Mouse (Mus musculus): ENCODE measurements around the gene Cfap157. TPM values are rescaled to one million over a fixed set of nuclear protein-coding genes. Genes with fewer than 3 reads are reported as not detected.

The Cfap157 gene
- polyA plus RNA-seq, 1 experiment from 2014 or later = 1.2 TPM

- Histone ChIP-seq H3K4me2 (ENCODE audit: low read depth, low read length) (no peak overlapping the region), H3K4me3 (ENCODE audit: low read length) (no peak overlapping the region), H3K4me1 (ENCODE audit: control insufficient read depth, insufficient read depth, low read length) (peaks cover 45% of the 10 kb centered on the region), H3K27me3 (replicated peaks; ENCODE audit: control insufficient read depth, insufficient read depth, low read length) (no peaks in the 10 kb centered on the region), H3K27ac (ENCODE audit: low read length) (no peak overlapping the region), H3K36me3 (ENCODE audit: control insufficient read depth, insufficient read depth, low read length) (0 out of 2 replicates have a peak, but pooled peaks cover under 1% of the 10 kb centered on the region), H3K9me3 (ENCODE audit: control insufficient read depth, low read length) (no peaks in the 10 kb centered on the region), H3K9ac (ENCODE audit: low read depth, low read length) (no peak overlapping the region)
- ATAC-seq = no peak
- WGBS = 78% methylated on average over 6 of the region's 6 CpGs
Measured at GRCm38 (mm10) chr2:32732695-32733094, 51.5 kb downstream of the Cfap157 start.

- Histone ChIP-seq H3K4me3 (ENCODE audit: low read length) (no peak overlapping the region), H3K9ac (ENCODE audit: low read depth, low read length) (no peak overlapping the region), H3K36me3 (ENCODE audit: control insufficient read depth, insufficient read depth, low read length) (no peaks in the 10 kb centered on the region), H3K9me3 (ENCODE audit: control insufficient read depth, low read length) (no peaks in the 10 kb centered on the region), H3K4me2 (ENCODE audit: low read depth, low read length) (no peak overlapping the region), H3K4me1 (ENCODE audit: control insufficient read depth, insufficient read depth, low read length) (peaks cover 41% of the 10 kb centered on the region), H3K27ac (ENCODE audit: low read length) (peak overlapping the region; percentile 76), H3K27me3 (replicated peaks; ENCODE audit: control insufficient read depth, insufficient read depth, low read length) (no peaks in the 10 kb centered on the region)
- 47% methylated on average over 4 of the region's 4 CpGs for WGBS
- no peak for ATAC-seq
Measured at GRCm38 (mm10) chr2:32731911-32732310, 52.3 kb downstream of the Cfap157 start.

- H3K4me2 ChIP-seq (ENCODE audit: low read depth, low read length) = peak overlapping the region; percentile 40
- peaks cover 33% of the 10 kb centered on the region for H3K4me1 ChIP-seq (ENCODE audit: control insufficient read depth, insufficient read depth, low read length)
- H3K9me3 ChIP-seq (ENCODE audit: control insufficient read depth, low read length) = no peaks in the 10 kb centered on the region
- peak overlapping the region; percentile 45 for H3K9ac ChIP-seq (ENCODE audit: low read depth, low read length)
- H3K36me3 ChIP-seq (ENCODE audit: control insufficient read depth, insufficient read depth, low read length) = no peaks in the 10 kb centered on the region
- ATAC-seq = no peak
- H3K4me3 ChIP-seq (ENCODE audit: low read length) = peak overlapping the region; percentile 8; the same call in 1 of the 2 replicates
- 32% methylated on average over 11 of the region's 11 CpGs for WGBS
- peak overlapping the region; percentile 76 for H3K27ac ChIP-seq (ENCODE audit: low read length)
- H3K27me3 ChIP-seq (replicated peaks; ENCODE audit: control insufficient read depth, insufficient read depth, low read length) = no peaks in the 10 kb centered on the region
Measured at GRCm38 (mm10) chr2:32730854-32731253, 53.4 kb downstream of the Cfap157 start.

GRCm38 (mm10) chr2:32729547-32729946 lies 54.7 kb downstream of the Cfap157 start:
- no peaks in the 10 kb centered on the region for H3K36me3 ChIP-seq (ENCODE audit: control insufficient read depth, insufficient read depth, low read length)
- no peaks in the 10 kb centered on the region for H3K9me3 ChIP-seq (ENCODE audit: control insufficient read depth, low read length)
- peak overlapping the region; percentile 76 for H3K27ac ChIP-seq (ENCODE audit: low read length)
- H3K9ac ChIP-seq (ENCODE audit: low read depth, low read length) = 0 out of 2 replicates have a peak overlapping the region, but pooled peaks have one; percentile 16
- peak overlapping the region; percentile 52; the same call in 1 of the 2 replicates for H3K4me2 ChIP-seq (ENCODE audit: low read depth, low read length)
- 66% methylated on average over 4 of the region's 4 CpGs for WGBS
- peak overlapping the region; percentile 6 for H3K4me3 ChIP-seq (ENCODE audit: low read length)
- ATAC-seq = no peak
- H3K27me3 ChIP-seq (replicated peaks; ENCODE audit: control insufficient read depth, insufficient read depth, low read length) = no peaks in the 10 kb centered on the region
- H3K4me1 ChIP-seq (ENCODE audit: control insufficient read depth, insufficient read depth, low read length) = peaks cover 31% of the 10 kb centered on the region

- Histone ChIP-seq H3K4me1 (ENCODE audit: control insufficient read depth, insufficient read depth, low read length) (peaks cover 27% of the 10 kb centered on the region), H3K4me2 (ENCODE audit: low read depth, low read length) (peak overlapping the region; percentile 52), H3K9me3 (ENCODE audit: control insufficient read depth, low read length) (no peaks in the 10 kb centered on the region), H3K9ac (ENCODE audit: low read depth, low read length) (peak overlapping the region; percentile 62), H3K4me3 (ENCODE audit: low read length) (peak overlapping the region; percentile 44), H3K27me3 (replicated peaks; ENCODE audit: control insufficient read depth, insufficient read depth, low read length) (no peaks in the 10 kb centered on the region), H3K36me3 (ENCODE audit: control insufficient read depth, insufficient read depth, low read length) (no peaks in the 10 kb centered on the region), H3K27ac (ENCODE audit: low read length) (peak overlapping the region; percentile 45; the same call in 1 of the 2 replicates)
- peak; percentile 14 for ATAC-seq
- 35% methylated on average over 7 of the region's 7 CpGs for WGBS
Measured at GRCm38 (mm10) chr2:32728463-32728862, 55.8 kb downstream of the Cfap157 start.

- WGBS = 0% methylated on average over 16 of the region's 16 CpGs
Measured at GRCm38 (mm10) chr2:32727435-32727834, 56.8 kb downstream of the Cfap157 start.

More at GRCm38 (mm10) chr2:32727435-32727834, 56.8 kb downstream of the Cfap157 start:
- Histone ChIP-seq H3K36me3 (ENCODE audit: control insufficient read depth, insufficient read depth, low read length) (no peaks in the 10 kb centered on the region), H3K4me3 (ENCODE audit: low read length) (peak overlapping the region; percentile 44), H3K27me3 (replicated peaks; ENCODE audit: control insufficient read depth, insufficient read depth, low read length) (no peaks in the 10 kb centered on the region), H3K4me1 (ENCODE audit: control insufficient read depth, insufficient read depth, low read length) (peaks cover 27% of the 10 kb centered on the region), H3K9ac (ENCODE audit: low read depth, low read length) (peak overlapping the region; percentile 62), H3K27ac (ENCODE audit: low read length) (no peak overlapping the region; the same call in 1 of the 2 replicates), H3K4me2 (ENCODE audit: low read depth, low read length) (peak overlapping the region; percentile 52), H3K9me3 (ENCODE audit: control insufficient read depth, low read length) (no peaks in the 10 kb centered on the region)
- peak; percentile 97 for ATAC-seq

Other genes starting within 250 kb of the Cfap157 start
- gene Fam102a, start 249.1 kb downstream of the Cfap157 start, polyA plus RNA-seq (2015; fragmentation: Nextera tagmentation; extraction: Ambion mirVana) = 7.6 and 9.4 TPM in 2 replicates
- gene Dpm2, start 213.6 kb downstream of the Cfap157 start, polyA plus RNA-seq (2015; fragmentation: Nextera tagmentation; extraction: Ambion mirVana) = 123 and 128 TPM in 2 replicates
- gene Pip5kl1, start 209.6 kb downstream of the Cfap157 start, polyA plus RNA-seq (2015; fragmentation: Nextera tagmentation; extraction: Ambion mirVana) = 0.33 and 0.34 TPM in 2 replicates
- not detected in 2 replicates for gene 9430097D07Rik, start 208.7 kb downstream of the Cfap157 start, polyA plus RNA-seq (2015; fragmentation: Nextera tagmentation; extraction: Ambion mirVana)
- gene St6galnac4, start 197.3 kb downstream of the Cfap157 start, polyA plus RNA-seq (2015; fragmentation: Nextera tagmentation; extraction: Ambion mirVana) = 14.7 and 16.5 TPM in 2 replicates
- 12.3 and 15.2 TPM in 2 replicates for gene St6galnac6, start 184.7 kb downstream of the Cfap157 start, polyA plus RNA-seq (2015; fragmentation: Nextera tagmentation; extraction: Ambion mirVana)
- gene Ak1, start 162.7 kb downstream of the Cfap157 start, polyA plus RNA-seq (2015; fragmentation: Nextera tagmentation; extraction: Ambion mirVana) = 15.3 and 18.6 TPM in 2 replicates
- gene Eng, start 137.8 kb downstream of the Cfap157 start, polyA plus RNA-seq (2015; fragmentation: Nextera tagmentation; extraction: Ambion mirVana) = 66.8 and 70.3 TPM in 2 replicates
- gene Fpgs, start 80.3 kb downstream of the Cfap157 start, polyA plus RNA-seq (2015; fragmentation: Nextera tagmentation; extraction: Ambion mirVana) = 29.8 and 32.0 TPM in 2 replicates
- 83.4 and 86.0 TPM in 2 replicates for gene Cdk9, start 71.4 kb downstream of the Cfap157 start, polyA plus RNA-seq (2015; fragmentation: Nextera tagmentation; extraction: Ambion mirVana)
- gene Sh2d3c, start 63.4 kb downstream of the Cfap157 start, polyA plus RNA-seq (2015; fragmentation: Nextera tagmentation; extraction: Ambion mirVana) = 26.1 and 26.5 TPM in 2 replicates
- 0.26 TPM in 1 of 2 replicates, not detected in the other for gene 6330409D20Rik, start 43.4 kb downstream of the Cfap157 start, polyA plus RNA-seq (2015; fragmentation: Nextera tagmentation; extraction: Ambion mirVana)
- gene Tor2a, start 27.2 kb downstream of the Cfap157 start, polyA plus RNA-seq (2015; fragmentation: Nextera tagmentation; extraction: Ambion mirVana) = 73.1 and 74.0 TPM in 2 replicates
- 0.32 and 0.34 TPM in 2 replicates for gene Ttc16, start 8.8 kb downstream of the Cfap157 start, polyA plus RNA-seq (2015; fragmentation: Nextera tagmentation; extraction: Ambion mirVana)
- gene Ptrh1, start 8.6 kb downstream of the Cfap157 start, polyA plus RNA-seq (2015; fragmentation: Nextera tagmentation; extraction: Ambion mirVana) = 5.4 and 6.3 TPM in 2 replicates
- gene Stxbp1, start 62.8 kb upstream of the Cfap157 start, polyA plus RNA-seq (2015; fragmentation: Nextera tagmentation; extraction: Ambion mirVana) = 18.1 TPM in 2 replicates
- 35.4 and 37.8 TPM in 2 replicates for gene Fam129b, start 91.7 kb upstream of the Cfap157 start, polyA plus RNA-seq (2015; fragmentation: Nextera tagmentation; extraction: Ambion mirVana)
- 141 and 162 TPM in 2 replicates for gene Rpl12, start 177.1 kb upstream of the Cfap157 start, polyA plus RNA-seq (2015; fragmentation: Nextera tagmentation; extraction: Ambion mirVana)
- gene Lrsam1, start 177.2 kb upstream of the Cfap157 start, polyA plus RNA-seq (2015; fragmentation: Nextera tagmentation; extraction: Ambion mirVana) = 6.8 and 7.8 TPM in 2 replicates
- gene Slc2a8, start 197.7 kb upstream of the Cfap157 start, polyA plus RNA-seq (2015; fragmentation: Nextera tagmentation; extraction: Ambion mirVana) = 21.5 and 26.6 TPM in 2 replicates